Mouse (Mus musculus) bone marrow, adult 2 months (tissue): ENCODE data around the gene Thbs1.

ENCODE experiments used
- CTCF ChIP-seq: fragments of 200-500 bp; IDR thresholded peaks from 2 replicates; pipeline ENCODE4 v1.5.1; 2011; ENCODE audit warnings: low read length, control low read depth; ENCODE audit not compliant: control insufficient read depth, insufficient read depth
- POLR2A ChIP-seq: fragments of 200-500 bp; IDR thresholded peaks from 2 replicates; pipeline ENCODE4 v1.6.1; 2011; ENCODE audit warnings: low read depth, mild to moderate bottlenecking, control low read depth, low read length, borderline replicate concordance; ENCODE audit not compliant: control insufficient read depth

GRCm38 (mm10) chr2:118160991-118161390 lies 49.3 kb downstream of the Thbs1 start:
- TF ChIP-seq CTCF (no peak), POLR2A (no peak)
